Mouse (Mus musculus): Measurements from ENCODE around the gene Nkx3-2. TPM values are rescaled to one million over a fixed set of nuclear protein-coding genes. Genes with fewer than 3 reads are reported as not detected.

Gene Nkx3-2
- total RNA-seq, 1 experiment from 2014 or later, result not detected

- no peak for DNase-seq
These were observed 2.0 kb downstream of the Nkx3-2 start for GRCm38 (mm10) chr5:41762141-41762946.

- DNase-seq, result no peak
These were observed 2.7 kb downstream of the Nkx3-2 start for GRCm38 (mm10) chr5:41761509-41762140.

- DNase-seq, result no peak
These were observed 3.3 kb downstream of the Nkx3-2 start for GRCm38 (mm10) chr5:41760831-41761508.

- DNase-seq, result no peak
These were observed 4.2 kb downstream of the Nkx3-2 start for GRCm38 (mm10) chr5:41760071-41760470.

- no peak for DNase-seq
These were observed 5.3 kb downstream of the Nkx3-2 start for GRCm38 (mm10) chr5:41758671-41759639.

DNA sequence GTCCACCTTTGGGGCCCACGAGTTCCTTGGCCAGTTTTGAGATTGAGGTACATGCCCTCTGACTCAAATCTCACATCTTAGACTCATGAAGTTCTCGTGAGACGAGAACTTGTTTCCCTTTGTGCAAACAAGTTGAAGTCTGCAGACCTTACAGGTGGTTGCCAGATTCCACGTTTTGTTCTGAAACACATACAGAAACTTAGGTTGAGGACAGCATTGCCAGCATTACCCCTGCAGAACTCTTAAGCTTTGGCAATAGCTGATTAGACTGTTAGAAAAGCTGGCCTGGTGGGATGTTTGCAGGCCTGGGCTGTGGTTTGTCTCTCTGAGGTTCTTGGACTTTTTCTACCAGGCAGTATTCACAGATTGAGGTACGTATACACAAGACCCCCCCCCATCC is 7.0 kb downstream of the Nkx3-2 start:
- DNase-seq, result no peak

DNA sequence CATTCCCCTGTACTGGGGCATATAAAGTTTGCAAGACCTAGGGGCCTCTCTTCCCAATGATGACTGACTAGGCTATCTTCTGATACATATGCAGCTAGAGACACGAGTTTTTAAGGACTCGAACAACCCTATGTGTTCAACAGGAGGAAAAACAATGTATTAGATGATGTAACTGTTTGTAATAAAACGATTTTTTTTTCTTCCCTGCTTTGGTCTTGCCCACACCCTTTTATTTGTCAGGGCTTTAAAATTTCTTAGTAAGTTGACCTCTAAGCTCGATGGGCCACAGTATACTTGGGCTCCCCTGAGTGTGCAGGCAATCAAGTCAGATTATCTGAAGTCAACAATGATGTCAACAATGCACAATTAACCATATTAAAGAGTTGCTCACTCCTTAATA is 7.9 kb downstream of the Nkx3-2 start:
- no peak for DNase-seq

DNA sequence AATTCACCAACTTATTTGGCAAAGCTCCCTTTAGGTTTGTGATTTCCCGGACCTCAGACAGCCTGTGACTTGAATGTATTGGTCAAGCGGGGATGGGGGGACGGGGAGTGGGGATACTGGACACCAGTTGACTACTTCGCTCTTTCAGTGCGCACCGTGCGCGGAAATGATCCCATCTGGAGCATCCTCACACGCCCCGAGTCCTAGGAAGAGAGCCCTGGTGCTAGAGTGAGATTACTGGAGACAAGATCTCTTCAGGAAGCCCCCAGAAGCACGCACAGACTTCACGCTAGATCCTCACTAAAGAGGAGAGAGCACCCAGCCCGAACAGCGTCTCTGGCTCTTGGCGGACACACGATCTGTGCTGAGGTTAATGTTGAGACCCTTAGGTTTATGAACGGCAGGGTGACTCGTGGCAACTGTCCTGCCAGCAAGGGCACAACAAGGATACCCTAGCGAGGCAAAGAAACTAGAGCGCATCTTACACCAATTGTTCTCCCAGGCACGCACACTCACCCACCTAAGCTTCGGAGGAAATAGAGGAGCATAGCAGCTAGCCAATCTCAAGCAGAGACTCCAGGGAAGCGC is 8.8 kb downstream of the Nkx3-2 start:
- DNase-seq, result no peak

GRCm38 (mm10) chr5:41754836-41755235 is 9.5 kb downstream of the Nkx3-2 start:
- no peak for DNase-seq

- no peak for DNase-seq
These were observed 10.0 kb downstream of the Nkx3-2 start for GRCm38 (mm10) chr5:41754226-41754775.

GRCm38 (mm10) chr5:41752721-41753120 is 11.6 kb downstream of the Nkx3-2 start:
- no peak for DNase-seq

DNA sequence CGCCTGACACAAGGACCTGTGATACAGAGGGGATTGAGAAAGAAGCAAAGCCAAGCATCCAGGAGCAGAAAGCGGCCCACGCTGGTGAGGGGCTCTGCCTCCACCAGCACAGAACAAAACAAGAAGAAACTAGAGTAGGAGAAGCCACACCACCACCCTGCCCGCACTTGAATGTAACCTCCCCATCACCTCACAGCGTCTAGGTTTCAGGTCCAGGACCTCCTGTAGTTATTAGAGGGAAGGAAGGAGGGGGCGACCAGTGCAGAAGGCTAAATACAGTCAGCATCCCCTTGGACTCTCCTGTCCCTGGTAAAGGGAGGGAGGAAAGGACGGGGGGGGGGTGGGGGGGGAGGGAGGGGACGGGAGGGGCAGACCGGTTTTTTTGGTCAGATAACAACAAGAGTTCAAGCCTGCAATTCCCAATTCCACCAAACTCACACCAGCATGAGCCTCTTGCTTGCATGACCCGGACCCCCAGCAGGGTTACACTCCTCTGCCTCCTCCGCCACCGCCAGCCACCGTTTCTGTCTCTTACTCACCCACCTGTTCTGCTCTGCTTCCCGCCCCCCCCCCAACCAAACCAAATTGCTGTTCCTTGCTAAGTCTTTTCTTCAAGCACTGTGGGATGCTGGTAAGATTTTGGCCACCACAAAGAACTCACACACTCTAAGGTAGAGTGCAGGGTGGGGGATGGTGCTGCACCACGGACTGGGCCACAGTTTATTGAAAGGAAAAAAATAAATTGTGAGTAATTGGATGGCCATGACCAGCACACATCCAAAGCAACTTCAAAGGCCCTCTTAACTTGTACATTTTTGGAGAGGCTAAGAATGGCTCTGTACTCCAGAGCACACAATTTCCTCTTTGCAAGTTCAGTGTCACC is 19.2 kb downstream of the Nkx3-2 start:
- no peak for DNase-seq

DNA sequence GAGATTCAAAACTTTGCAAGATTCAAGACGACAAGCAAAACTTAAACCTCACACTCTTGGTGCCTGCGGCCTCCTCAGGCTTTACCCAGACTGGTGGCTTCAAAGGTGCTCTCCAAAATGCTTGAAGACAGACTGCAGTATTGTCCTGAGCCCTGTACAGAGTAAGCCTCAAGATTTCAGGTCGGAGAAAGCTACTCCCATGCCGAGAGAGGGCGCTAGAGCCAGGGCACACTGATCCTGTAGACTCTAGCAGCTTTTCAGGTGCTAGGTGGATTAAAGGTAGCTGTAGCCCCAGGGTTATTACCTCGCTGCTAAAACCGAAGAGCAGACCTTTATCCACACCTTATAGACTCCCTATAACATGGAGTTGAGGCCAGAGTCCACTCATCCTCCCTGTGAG is 20.1 kb downstream of the Nkx3-2 start:
- no peak for DNase-seq

- DNase-seq, result no peak
These were observed 25.5 kb downstream of the Nkx3-2 start for GRCm38 (mm10) chr5:41738817-41739216.

GRCm38 (mm10) chr5:41737039-41737438 is 27.3 kb downstream of the Nkx3-2 start:
- no peak for DNase-seq

DNA sequence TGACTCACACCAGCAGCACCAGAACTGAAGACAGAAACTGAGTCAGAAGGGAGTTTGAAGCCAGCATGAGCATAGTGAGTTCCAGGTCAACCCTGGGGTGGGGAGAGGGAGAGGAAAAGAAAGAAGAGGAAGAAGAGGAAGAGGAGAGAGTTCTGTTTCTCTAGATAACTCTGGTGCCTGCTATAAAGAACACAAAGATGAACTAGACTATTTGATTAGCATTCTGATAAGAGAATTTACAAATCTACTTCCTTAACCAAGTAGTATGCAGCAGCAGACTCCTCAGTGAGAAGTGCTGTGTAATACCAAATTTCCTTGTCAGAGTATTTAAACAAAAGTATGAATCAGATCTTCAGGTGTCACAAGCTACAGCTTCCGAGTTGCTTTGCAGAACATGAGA is 37.3 kb downstream of the Nkx3-2 start:
- no peak for DNase-seq

DNA sequence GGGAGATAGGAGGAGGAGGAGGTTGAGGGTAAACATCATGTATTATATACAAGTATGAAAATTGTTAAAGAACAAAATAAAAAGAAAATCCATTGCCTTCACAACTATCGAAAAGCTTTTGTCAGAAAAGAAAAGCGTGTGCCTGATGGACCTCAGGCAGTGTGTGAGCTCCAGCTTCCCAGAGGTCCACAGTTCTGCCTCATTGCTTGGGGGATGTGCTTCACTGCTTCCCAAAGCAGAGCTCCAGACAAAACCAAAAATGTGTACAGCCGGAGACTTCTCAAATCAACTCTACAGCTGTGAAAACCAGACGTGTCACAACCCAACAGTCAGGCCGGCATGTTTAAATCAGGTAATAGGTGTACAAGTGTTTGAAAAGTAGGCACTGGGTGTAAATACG is 38.7 kb downstream of the Nkx3-2 start:
- DNase-seq, result no peak
